Mouse (Mus musculus): ENCODE results near the gene 2810004N23Rik. TPM values are rescaled to one million over a fixed set of nuclear protein-coding genes. Genes with fewer than 3 reads are reported as not detected.

Gene 2810004N23Rik
- total RNA-seq, 2 experiments from 2014 or later = 32.7 to 33.3 TPM

GRCm38 (mm10) chr8:124820125-124820524 is 42.8 kb downstream of the 2810004N23Rik start:
- no peak for DNase-seq

GRCm38 (mm10) chr8:124819612-124820115 is 43.3 kb downstream of the 2810004N23Rik start:
- DNase-seq = no peak

- DNase-seq = no peak
These were observed 45.6 kb downstream of the 2810004N23Rik start for GRCm38 (mm10) chr8:124817361-124817760.

GRCm38 (mm10) chr8:124816866-124817265 is 46.1 kb downstream of the 2810004N23Rik start:
- no peak for DNase-seq

- DNase-seq = no peak
These were observed 47.0 kb downstream of the 2810004N23Rik start for GRCm38 (mm10) chr8:124815870-124816269.

- DNase-seq = no peak
These were observed 49.6 kb downstream of the 2810004N23Rik start for GRCm38 (mm10) chr8:124813326-124813725.

GRCm38 (mm10) chr8:124810689-124811394 is 52.1 kb downstream of the 2810004N23Rik start:
- DNase-seq = no peak

GRCm38 (mm10) chr8:124810056-124810610 is 52.8 kb downstream of the 2810004N23Rik start:
- no peak for DNase-seq

- DNase-seq = no peak
These were observed 53.5 kb downstream of the 2810004N23Rik start for GRCm38 (mm10) chr8:124809419-124809818.

GRCm38 (mm10) chr8:124805990-124806389 is 56.9 kb downstream of the 2810004N23Rik start:
- no peak for DNase-seq

- DNase-seq = no peak
These were observed 58.9 kb downstream of the 2810004N23Rik start for GRCm38 (mm10) chr8:124803824-124804702.

GRCm38 (mm10) chr8:124800542-124800941 is 62.4 kb downstream of the 2810004N23Rik start:
- DNase-seq = no peak

- DNase-seq = no peak
These were observed 67.0 kb downstream of the 2810004N23Rik start for GRCm38 (mm10) chr8:124795781-124796488.

GRCm38 (mm10) chr8:124794486-124794780 is 68.5 kb downstream of the 2810004N23Rik start:
- DNase-seq = peak; percentile 34

GRCm38 (mm10) chr8:124793661-124794485 is 69.0 kb downstream of the 2810004N23Rik start:
- no peak for DNase-seq

- DNase-seq = peak; percentile 96
These were observed 69.7 kb downstream of the 2810004N23Rik start for GRCm38 (mm10) chr8:124793172-124793651.

- DNase-seq = peak; percentile 40
These were observed 70.2 kb downstream of the 2810004N23Rik start, which contains the start of gene Trim67 for GRCm38 (mm10) chr8:124792708-124793107. Gene Trim67 (plus strand): TSS chr8:124793092.

GRCm38 (mm10) chr8:124792186-124792585 is 70.7 kb downstream of the 2810004N23Rik start:
- DNase-seq = peak; percentile 9

- DNase-seq = no peak
These were observed 71.2 kb downstream of the 2810004N23Rik start for GRCm38 (mm10) chr8:124791751-124792150.

GRCm38 (mm10) chr8:124790676-124791075 is 72.2 kb downstream of the 2810004N23Rik start:
- no peak for DNase-seq

All from gastrocnemius, postnatal 10 days (tissue).